Mouse (Mus musculus) thymus, adult 2 months (tissue): ENCODE measurements around the gene Ptger2.
"Not testable (repeated sequence)": the region's sequence is repeated elsewhere in the genome, so short reads cannot be mapped to it uniquely, and the experiment has no call there.

Source experiments
- CTCF ChIP-seq: fragments of 200-500 bp; IDR thresholded peaks from 2 replicates; pipeline ENCODE4 v1.5.1; 2012; ENCODE audit warnings: mild to moderate bottlenecking, control low read depth, low read length, moderate library complexity, borderline replicate concordance; ENCODE audit not compliant: control insufficient read depth, poor library complexity, insufficient read depth; ENCODE audit errors: extremely low read depth
- POLR2A ChIP-seq: fragments of 200-500 bp; IDR thresholded peaks from 2 replicates; pipeline ENCODE4 v1.6.1; 2012; ENCODE audit warnings: mild to moderate bottlenecking, low read length, control low read depth, moderate library complexity; ENCODE audit not compliant: control insufficient read depth, poor library complexity, insufficient read depth; ENCODE audit errors: extremely low read depth

DNA sequence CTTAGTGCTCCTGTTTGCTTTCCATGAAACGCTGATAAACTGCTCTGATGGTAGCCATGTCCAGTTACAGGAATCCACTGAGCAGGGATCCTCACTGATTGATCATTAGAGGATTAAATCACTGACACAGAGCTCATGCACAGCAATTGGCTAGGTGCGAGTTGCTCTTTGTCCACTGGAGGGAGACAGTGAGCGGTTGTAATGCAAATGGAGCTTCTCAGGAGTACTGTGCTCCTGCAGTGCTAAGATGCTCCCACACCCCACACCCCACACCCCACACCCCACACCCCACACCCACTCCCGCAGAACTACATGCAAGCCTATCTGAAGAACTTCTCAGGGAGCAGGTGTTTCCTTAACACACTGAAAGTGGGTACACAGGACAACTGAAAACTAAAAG lies 10.7 kb upstream of the Ptger2 start:
- TF ChIP-seq CTCF, POLR2A: not testable (repeated sequence)
